Mouse (Mus musculus) liver, embryonic 12.5 days (tissue): ENCODE data around the gene Arrdc5. TPM values are rescaled to one million over a fixed set of nuclear protein-coding genes. Genes with fewer than 3 reads are reported as not detected.
"Not testable (repeated sequence)": the region's sequence is repeated elsewhere in the genome, so short reads cannot be mapped to it uniquely, and the experiment has no call there.

Experiments
- ATAC-seq: fragments of 200-750 bp; cut with Nextera tagmentation; 2 replicates; pipeline ENCODE4 v1.8.0; 2017; ENCODE audit warnings: moderate number of reproducible peaks, mild to moderate bottlenecking, moderate library complexity
- H3K27ac ChIP-seq: fragments of 300-500 bp; sonication (generic); 2 replicates; pipeline ENCODE4 v1.5.1; 2016; ENCODE audit warnings: mild to moderate bottlenecking
- H3K27me3 ChIP-seq: fragments of 300-500 bp; sonication (generic); replicated peaks from 2 replicates; pipeline ENCODE4 v1.6.1; 2016; ENCODE audit warnings: mild to moderate bottlenecking, moderate library complexity
- H3K36me3 ChIP-seq: fragments of 300-500 bp; sonication (generic); 2 replicates; pipeline ENCODE4 v1.6.1; 2016; ENCODE audit warnings: mild to moderate bottlenecking, moderate library complexity
- H3K4me1 ChIP-seq: fragments of 300-500 bp; sonication (generic); 2 replicates; pipeline ENCODE4 v1.6.1; 2016
- H3K4me2 ChIP-seq: fragments of 300-500 bp; sonication (generic); 2 replicates; pipeline ENCODE4 v1.6.1; 2016; ENCODE audit warnings: mild to moderate bottlenecking, moderate library complexity
- H3K4me3 ChIP-seq: fragments of 300-500 bp; sonication (generic); 2 replicates; pipeline ENCODE4 v1.5.1; 2016; ENCODE audit warnings: mild to moderate bottlenecking, moderate library complexity
- H3K9ac ChIP-seq: fragments of 300-500 bp; sonication (generic); 2 replicates; pipeline ENCODE4 v1.6.1; 2016; ENCODE audit warnings: mild to moderate bottlenecking, moderate library complexity
- H3K9me3 ChIP-seq: fragments of 300-500 bp; sonication (generic); replicated peaks from 2 replicates; pipeline ENCODE4 v1.6.1; 2016; ENCODE audit warnings: mild to moderate bottlenecking, moderate library complexity
- WGBS: fragments of 180-500 bp; shearing (Covaris S2); methylation state at CpG from one replicate; pipeline ENCODE4 v1.1.7; 2016; ENCODE audit not compliant: insufficient replicate concordance; 5-methylcytosine and 5-hydroxymethylcytosine counted together
- polyA plus RNA-seq: library from polyadenylated mRNA; unstranded; fragments of >200 nt; fragmentation: Nextera tagmentation; extraction: Ambion mirVana; gene quantifications from 2 replicates; pipeline ENCODE4 v1.2.1, GENCODE M21; 2016

Arrdc5 gene
- polyA plus RNA-seq, 1 experiment from 2014 or later: not detected

GRCm38 (mm10) chr17:56259301-56260037 is 40.6 kb downstream of the Arrdc5 start:
- Histone ChIP-seq H3K9me3 (no peaks in the 10 kb centered on the region), H3K9ac (peak overlapping the region; percentile 37; the same call in 1 of the 2 replicates), H3K4me2 (peak overlapping the region; percentile 99), H3K27ac (no peak overlapping the region), H3K4me3 (peak overlapping the region; percentile 85; the same call in 1 of the 2 replicates), H3K36me3 (peaks cover 58% of the 10 kb centered on the region), H3K27me3 (no peaks in the 10 kb centered on the region), H3K4me1 (peaks cover 59% of the 10 kb centered on the region)
- WGBS: 81% methylated on average over 10 of the region's 10 CpGs
- no peak for ATAC-seq

- Histone ChIP-seq H3K4me3 (peak overlapping the region; percentile 85), H3K9ac (peak overlapping the region; percentile 37; the same call in 1 of the 2 replicates), H3K4me1 (peaks cover 59% of the 10 kb centered on the region), H3K4me2 (peak overlapping the region; percentile 99), H3K36me3 (peaks cover 58% of the 10 kb centered on the region)
- WGBS: 60% methylated on average over 2 of the region's 2 CpGs
- H3K9me3 ChIP-seq, ATAC-seq, H3K27ac ChIP-seq, H3K27me3 ChIP-seq: not testable (repeated sequence)
These were observed 41.3 kb downstream of the Arrdc5 start for GRCm38 (mm10) chr17:56258812-56259211.

- peak overlapping the region; percentile 85 for H3K4me3 ChIP-seq
- 81% methylated on average over 19 of the region's 19 CpGs for WGBS
- peaks cover 57% of the 10 kb centered on the region for H3K36me3 ChIP-seq
- H3K27me3 ChIP-seq, H3K27ac ChIP-seq, H3K9me3 ChIP-seq, ATAC-seq, H3K9ac ChIP-seq: not testable (repeated sequence)
- H3K4me2 ChIP-seq: peak overlapping the region; percentile 99
- H3K4me1 ChIP-seq: peaks cover 59% of the 10 kb centered on the region
These were observed 41.8 kb downstream of the Arrdc5 start for GRCm38 (mm10) chr17:56258269-56258668.

- Histone ChIP-seq H3K4me1 (peaks cover 56% of the 10 kb centered on the region), H3K4me2 (peak overlapping the region; percentile 99), H3K27ac (peak overlapping the region; percentile 95), H3K9me3 (no peaks in the 10 kb centered on the region), H3K4me3 (peak overlapping the region; percentile 85), H3K27me3 (no peaks in the 10 kb centered on the region), H3K9ac (peak overlapping the region; percentile 78), H3K36me3 (peaks cover 48% of the 10 kb centered on the region)
- 5% methylated on average over 58 of the region's 58 CpGs for WGBS
- ATAC-seq: no peak
These were observed 42.7 kb downstream of the Arrdc5 start for GRCm38 (mm10) chr17:56257181-56257894.

DNA sequence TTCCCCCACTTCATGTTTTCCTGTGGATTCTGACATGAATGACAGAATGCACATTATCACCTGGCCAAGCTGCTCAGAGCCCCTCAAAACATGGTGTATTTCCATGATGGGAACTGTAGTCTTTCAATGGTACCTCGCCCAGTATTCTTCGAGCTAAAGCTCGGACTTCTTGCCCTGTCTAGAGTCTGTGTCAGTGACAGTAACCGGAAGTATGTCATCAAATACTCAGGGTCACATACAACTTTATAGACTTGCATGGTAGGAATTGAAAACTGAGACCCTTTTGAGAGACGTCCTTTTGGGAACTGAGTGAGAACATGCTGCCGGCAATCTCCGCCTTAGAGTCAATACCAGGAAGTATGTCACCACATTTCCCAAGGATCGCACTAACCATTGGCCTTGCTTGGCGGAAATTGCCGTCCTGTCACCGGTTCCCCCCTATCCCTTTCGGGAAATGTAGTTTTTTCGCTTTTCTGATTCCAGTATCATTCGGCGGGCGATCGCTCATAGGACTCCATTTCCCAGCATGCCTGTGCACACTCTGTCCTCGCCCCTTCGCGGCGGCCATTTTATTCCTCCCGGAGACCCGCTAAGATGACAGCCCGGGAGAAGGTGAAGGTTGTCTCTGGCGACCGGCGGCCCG is 43.7 kb downstream of the Arrdc5 start, which contains the start of gene Fem1a:
Gene Fem1a (plus strand): TSS at position 572 of the 643 bp plus-strand sequence.
- Histone ChIP-seq H3K4me2 (peak within 1 kb of the TSS; percentile 99), H3K27me3 (no peaks in the 10 kb centered on the region), H3K4me3 (peak within 1 kb of the TSS; percentile 85), H3K9ac (peak within 1 kb of the TSS; percentile 78), H3K9me3 (no peaks in the 10 kb centered on the region), H3K4me1 (peaks cover 47% of the 10 kb centered on the region), H3K36me3 (peaks cover 38% of the 10 kb centered on the region), H3K27ac (peak within 1 kb of the TSS; percentile 95)
- under 1% methylated on average over 28 of the region's 28 CpGs for WGBS
- ATAC-seq: peak; percentile 88

DNA sequence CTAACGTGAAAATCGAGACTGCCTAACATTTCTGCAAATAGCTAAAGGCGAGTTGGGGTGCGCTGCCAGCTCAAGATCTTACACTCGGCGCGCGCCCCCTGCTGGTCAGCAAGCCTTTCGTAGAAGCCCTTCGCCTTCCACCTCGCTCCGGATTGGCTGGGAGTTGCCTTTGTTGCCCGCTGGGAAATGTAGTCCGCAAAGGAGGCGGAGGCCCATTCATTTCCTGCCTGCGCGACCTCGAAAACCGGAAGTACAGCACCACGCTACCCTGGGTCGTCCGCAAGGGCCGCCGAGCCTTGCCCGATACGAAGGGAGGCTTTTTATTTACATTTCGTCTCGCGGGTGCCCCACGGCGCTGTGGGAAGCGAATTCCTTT is 44.2 kb downstream of the Arrdc5 start:
- H3K4me3 ChIP-seq: peak overlapping the region; percentile 85
- WGBS: under 1% methylated on average over 32 of the region's 32 CpGs
- H3K9me3 ChIP-seq: no peaks in the 10 kb centered on the region
- H3K4me1 ChIP-seq: peaks cover 44% of the 10 kb centered on the region
- ATAC-seq: peak; percentile 86
- H3K9ac ChIP-seq: peak overlapping the region; percentile 68
- H3K27ac ChIP-seq: peak overlapping the region; percentile 95
- peaks cover 33% of the 10 kb centered on the region for H3K36me3 ChIP-seq
- peak overlapping the region; percentile 99 for H3K4me2 ChIP-seq
- H3K27me3 ChIP-seq: no peaks in the 10 kb centered on the region

- H3K4me2 ChIP-seq: peak overlapping the region; percentile 52
- ATAC-seq: no peak
- no peaks in the 10 kb centered on the region for H3K27me3 ChIP-seq
- no peaks in the 10 kb centered on the region for H3K9me3 ChIP-seq
- WGBS: 17% methylated on average over 9 of the region's 9 CpGs
- peaks cover 29% of the 10 kb centered on the region for H3K36me3 ChIP-seq
- no peak overlapping the region for H3K9ac ChIP-seq
- 0 out of 2 replicates have a peak overlapping the region, but pooled peaks have one; percentile 37 for H3K27ac ChIP-seq
- peak overlapping the region; percentile 18 for H3K4me3 ChIP-seq
- peaks cover 40% of the 10 kb centered on the region for H3K4me1 ChIP-seq
These were observed 44.7 kb downstream of the Arrdc5 start for GRCm38 (mm10) chr17:56255429-56255828.

GRCm38 (mm10) chr17:56254695-56255094 is 45.4 kb downstream of the Arrdc5 start:
- no peak for ATAC-seq
- Histone ChIP-seq H3K27ac (no peak overlapping the region), H3K4me1 (peaks cover 33% of the 10 kb centered on the region), H3K4me2 (no peak overlapping the region), H3K4me3 (no peak overlapping the region), H3K9ac (no peak overlapping the region), H3K27me3 (no peaks in the 10 kb centered on the region), H3K9me3 (no peaks in the 10 kb centered on the region), H3K36me3 (peaks cover 22% of the 10 kb centered on the region)
- whole genome bisulfite sequencing: 82% methylated on average over 4 of the region's 4 CpGs

DNA sequence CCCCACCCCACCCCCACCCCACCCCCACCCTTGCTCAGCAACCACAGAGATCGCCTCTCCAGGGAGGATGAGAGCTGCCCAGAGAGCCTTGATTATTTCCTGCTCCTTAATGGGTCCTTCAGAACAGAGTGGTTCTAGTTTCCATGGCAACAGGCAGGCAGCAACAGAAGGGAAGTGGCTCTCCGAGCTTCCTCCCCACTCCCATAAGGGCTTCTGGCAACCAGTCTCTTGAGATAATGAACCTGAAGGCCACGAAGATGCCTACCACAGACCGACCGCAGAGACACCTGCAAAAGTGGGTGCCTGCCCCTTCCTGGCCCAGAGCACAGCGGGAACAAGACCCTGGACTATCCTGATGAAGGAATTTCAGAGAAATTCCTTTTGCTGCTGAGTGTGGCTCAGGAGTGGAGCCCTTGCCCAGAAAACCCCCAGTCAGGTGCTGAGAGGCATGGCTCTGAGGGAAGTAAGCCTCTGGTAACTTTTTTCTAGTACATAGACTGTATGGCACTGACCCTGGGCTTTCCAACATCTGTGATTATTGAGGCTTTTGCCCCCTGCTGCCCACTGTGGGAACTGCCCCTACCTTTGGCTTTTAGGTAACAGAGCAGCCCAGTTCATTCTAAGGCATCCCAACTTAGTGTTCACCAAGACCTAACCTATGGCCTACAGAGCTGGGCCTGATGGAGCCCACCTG is 48.8 kb downstream of the Arrdc5 start:
- H3K36me3 ChIP-seq: no peaks in the 10 kb centered on the region
- H3K4me2 ChIP-seq: no peak overlapping the region

DNA sequence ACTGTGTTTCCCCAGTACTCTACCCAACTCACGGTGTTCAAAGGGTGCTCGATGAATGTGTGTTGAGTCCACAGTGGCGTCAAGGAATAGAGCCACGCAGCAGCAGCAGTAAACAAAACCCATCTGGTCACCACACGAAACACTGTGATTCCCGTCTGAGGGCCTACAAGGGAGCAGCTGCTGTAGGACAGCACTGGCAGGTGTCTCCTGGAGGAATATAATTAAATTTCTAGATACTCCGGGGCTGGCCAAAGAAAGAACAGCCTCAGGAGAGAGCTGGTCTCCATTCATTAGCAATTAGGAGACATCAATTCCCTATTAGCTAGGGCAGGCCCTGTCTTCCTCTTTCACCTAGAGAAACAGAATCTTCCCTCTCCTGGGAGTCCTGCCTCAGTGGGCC is 54.5 kb downstream of the Arrdc5 start:
- H3K27me3 ChIP-seq: peaks cover 27% of the 10 kb centered on the region
- no peak overlapping the region for H3K9ac ChIP-seq
- no peaks in the 10 kb centered on the region for H3K9me3 ChIP-seq
- no peak overlapping the region for H3K4me3 ChIP-seq
- H3K36me3 ChIP-seq: no peaks in the 10 kb centered on the region
- H3K27ac ChIP-seq: no peak overlapping the region
- ATAC-seq: no peak
- H3K4me2 ChIP-seq: no peak overlapping the region
- H3K4me1 ChIP-seq: peaks cover 5% of the 10 kb centered on the region; the same call in 1 of the 2 replicates
- WGBS: 54% methylated on average over 7 of the region's 7 CpGs

More for the DNA sequence above, 48.8 kb downstream of the Arrdc5 start:
- peaks cover 8% of the 10 kb centered on the region for H3K4me1 ChIP-seq
- no peak overlapping the region for H3K9ac ChIP-seq
- H3K4me3 ChIP-seq: no peak overlapping the region
- peaks cover 2% of the 10 kb centered on the region; the same call in 1 of the 2 replicates for H3K27me3 ChIP-seq
- no peaks in the 10 kb centered on the region for H3K9me3 ChIP-seq
- no peak for ATAC-seq
- H3K27ac ChIP-seq: no peak overlapping the region
- 6% methylated on average over 6 of the region's 6 CpGs for WGBS
